Mouse (Mus musculus): ENCODE measurements at regions not wholly inside any gene's neighbourhood (a gene's known extent, or its start where the extent isn't known, plus 50 kb on each side); places are given as distances from the start of the nearest gene placed in this dataset.

- 93% methylated on average over 2 of the region's 2 CpGs for WGBS
- no peak for DNase-seq (ENCODE audit: low spot score)
- H3K27me3 ChIP-seq (ENCODE audit: control insufficient read depth, insufficient read depth, low read length), result no peaks in the 10 kb centered on the region
- ATAC-seq (ENCODE audit: low FRiP score, low TSS enrichment), result no peak
- no peak overlapping the region for H3K4me2 ChIP-seq (replicated peaks; ENCODE audit: low read depth)
- no peak overlapping the region for H3K9ac ChIP-seq (ENCODE audit: low read length)
- H3K36me3 ChIP-seq (ENCODE audit: control insufficient read depth, insufficient read depth, low read length), result no peaks in the 10 kb centered on the region
- H3K9me3 ChIP-seq (ENCODE audit: control insufficient read depth, low read length), result no peaks in the 10 kb centered on the region
- no peak overlapping the region for H3K4me3 ChIP-seq (ENCODE audit: low read depth, low read length)
- H3K27ac ChIP-seq (replicated peaks), result no peak overlapping the region
- H3K4me1 ChIP-seq (replicated peaks; ENCODE audit: control insufficient read depth, insufficient read depth), result no peaks in the 10 kb centered on the region
- TF ChIP-seq EP300 (optimal IDR thresholded peaks at IDR 0.05) (no peak), CTCF (IDR thresholded peaks at IDR 0.05; ENCODE audit: low read depth) (no peak)
Observed at GRCm38 (mm10) chr10:57090131-57090530, 396.1 kb upstream of the Hsf2 start.

GRCm38 (mm10) chr10:57095920-57096319 is 390.3 kb upstream of the Hsf2 start:
- Histone ChIP-seq H3K27ac (replicated peaks) (no peak overlapping the region), H3K4me2 (replicated peaks; ENCODE audit: low read depth) (no peak overlapping the region), H3K27me3 (ENCODE audit: control insufficient read depth, insufficient read depth, low read length) (no peaks in the 10 kb centered on the region), H3K4me1 (replicated peaks; ENCODE audit: control insufficient read depth, insufficient read depth) (no peaks in the 10 kb centered on the region), H3K9me3 (ENCODE audit: control insufficient read depth, low read length) (no peaks in the 10 kb centered on the region), H3K9ac (ENCODE audit: low read length) (no peak overlapping the region), H3K4me3 (ENCODE audit: low read depth, low read length) (no peak overlapping the region), H3K36me3 (ENCODE audit: control insufficient read depth, insufficient read depth, low read length) (no peaks in the 10 kb centered on the region)
- TF ChIP-seq CTCF (IDR thresholded peaks at IDR 0.05; ENCODE audit: low read depth), result no peak
- no peak for TF ChIP-seq EP300 (optimal IDR thresholded peaks at IDR 0.05)
- DNase-seq (ENCODE audit: low spot score) (no peak), ATAC-seq (ENCODE audit: low FRiP score, low TSS enrichment) (no peak)
- 76% methylated on average over 3 of the region's 3 CpGs for WGBS

GRCm38 (mm10) chr10:57113359-57113758 is 372.8 kb upstream of the Hsf2 start:
- 81% methylated on average over 2 of the region's 2 CpGs for WGBS

GRCm38 (mm10) chr10:57114696-57115271 is 371.4 kb upstream of the Hsf2 start:
- H3K27me3 ChIP-seq (ENCODE audit: control insufficient read depth, insufficient read depth, low read length), result no peaks in the 10 kb centered on the region
- H3K9ac ChIP-seq (ENCODE audit: low read length), result no peak overlapping the region
- no peaks in the 10 kb centered on the region for H3K36me3 ChIP-seq (ENCODE audit: control insufficient read depth, insufficient read depth, low read length)
- no peak overlapping the region for H3K4me2 ChIP-seq (replicated peaks; ENCODE audit: low read depth)
- 85% methylated on average over 8 of the region's 8 CpGs for WGBS
- no peak overlapping the region for H3K4me3 ChIP-seq (ENCODE audit: low read depth, low read length)
- no peaks in the 10 kb centered on the region for H3K9me3 ChIP-seq (ENCODE audit: control insufficient read depth, low read length)
- no peak overlapping the region for H3K27ac ChIP-seq (replicated peaks)
- ATAC-seq (ENCODE audit: low FRiP score, low TSS enrichment) (no peak), DNase-seq (ENCODE audit: low spot score) (no peak)
- H3K4me1 ChIP-seq (replicated peaks; ENCODE audit: control insufficient read depth, insufficient read depth), result no peaks in the 10 kb centered on the region
- TF ChIP-seq EP300 (optimal IDR thresholded peaks at IDR 0.05), result no peak

More at GRCm38 (mm10) chr10:57113359-57113758, 372.8 kb upstream of the Hsf2 start:
- Histone ChIP-seq H3K4me1 (replicated peaks; ENCODE audit: control insufficient read depth, insufficient read depth) (no peaks in the 10 kb centered on the region), H3K36me3 (ENCODE audit: control insufficient read depth, insufficient read depth, low read length) (no peaks in the 10 kb centered on the region), H3K27ac (replicated peaks) (no peak overlapping the region), H3K9me3 (ENCODE audit: control insufficient read depth, low read length) (no peaks in the 10 kb centered on the region), H3K9ac (ENCODE audit: low read length) (no peak overlapping the region), H3K27me3 (ENCODE audit: control insufficient read depth, insufficient read depth, low read length) (no peaks in the 10 kb centered on the region), H3K4me3 (ENCODE audit: low read depth, low read length) (no peak overlapping the region), H3K4me2 (replicated peaks; ENCODE audit: low read depth) (no peak overlapping the region)
- ATAC-seq (ENCODE audit: low FRiP score, low TSS enrichment), result no peak
- no peak for DNase-seq (ENCODE audit: low spot score)
- no peak for TF ChIP-seq EP300 (optimal IDR thresholded peaks at IDR 0.05)
- no peak for TF ChIP-seq CTCF (IDR thresholded peaks at IDR 0.05; ENCODE audit: low read depth)

DNA sequence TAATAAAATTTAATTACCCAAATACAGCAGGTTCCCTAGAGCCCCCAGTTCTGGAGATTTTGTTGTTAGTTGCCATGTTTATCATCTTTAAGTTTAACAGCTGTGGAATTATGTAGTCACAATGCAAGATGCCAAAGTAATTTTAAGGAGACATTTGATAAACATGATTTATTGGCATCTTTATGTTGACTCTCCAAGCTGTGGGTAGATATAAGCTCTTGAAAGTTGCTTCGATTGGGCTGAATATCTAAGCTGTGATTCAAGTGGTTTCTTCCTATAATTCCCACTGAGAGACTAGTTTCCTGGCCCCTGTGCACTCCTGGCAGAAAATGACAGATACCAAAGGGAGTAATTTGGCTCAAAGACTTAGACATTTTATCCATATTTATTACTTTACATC is 364.7 kb upstream of the Hsf2 start:
- Histone ChIP-seq H3K4me2 (replicated peaks; ENCODE audit: low read depth) (no peak overlapping the region), H3K9me3 (ENCODE audit: control insufficient read depth, low read length) (no peaks in the 10 kb centered on the region), H3K36me3 (ENCODE audit: control insufficient read depth, insufficient read depth, low read length) (no peaks in the 10 kb centered on the region), H3K9ac (ENCODE audit: low read length) (no peak overlapping the region), H3K27me3 (ENCODE audit: control insufficient read depth, insufficient read depth, low read length) (no peaks in the 10 kb centered on the region), H3K4me1 (replicated peaks; ENCODE audit: control insufficient read depth, insufficient read depth) (no peaks in the 10 kb centered on the region), H3K27ac (replicated peaks) (no peak overlapping the region), H3K4me3 (ENCODE audit: low read depth, low read length) (no peak overlapping the region)
- ATAC-seq (ENCODE audit: low FRiP score, low TSS enrichment) (no peak), DNase-seq (ENCODE audit: low spot score) (no peak)
- TF ChIP-seq CTCF (IDR thresholded peaks at IDR 0.05; ENCODE audit: low read depth) (no peak), EP300 (optimal IDR thresholded peaks at IDR 0.05) (no peak)
- 66% methylated on average over 1 of the region's 1 CpGs for WGBS

- no peak for TF ChIP-seq EP300 (optimal IDR thresholded peaks at IDR 0.05)
- TF ChIP-seq CTCF (IDR thresholded peaks at IDR 0.05; ENCODE audit: low read depth), result no peak
- H3K27ac ChIP-seq (replicated peaks), result no peak overlapping the region
- no peak for DNase-seq (ENCODE audit: low spot score)
- 72% methylated on average over 3 of the region's 3 CpGs for WGBS
- no peak overlapping the region for H3K4me2 ChIP-seq (replicated peaks; ENCODE audit: low read depth)
- no peaks in the 10 kb centered on the region for H3K27me3 ChIP-seq (ENCODE audit: control insufficient read depth, insufficient read depth, low read length)
- no peak for ATAC-seq (ENCODE audit: low FRiP score, low TSS enrichment)
- H3K4me1 ChIP-seq (replicated peaks; ENCODE audit: control insufficient read depth, insufficient read depth), result no peaks in the 10 kb centered on the region
- H3K9me3 ChIP-seq (ENCODE audit: control insufficient read depth, low read length), result no peaks in the 10 kb centered on the region
- H3K36me3 ChIP-seq (ENCODE audit: control insufficient read depth, insufficient read depth, low read length), result no peaks in the 10 kb centered on the region
- H3K4me3 ChIP-seq (ENCODE audit: low read depth, low read length), result no peak overlapping the region
- no peak overlapping the region for H3K9ac ChIP-seq (ENCODE audit: low read length)
Observed at GRCm38 (mm10) chr10:57127185-57127584, 359.0 kb upstream of the Hsf2 start.
